Comparison of ENCODE assay signal across 1 mouse cellular context in genomic region chr8:70700555-70700922, GRCm38 (mm10).
A peak's percentile ranks its signal among the peaks of the same experiment; 100 is the strongest.
TF ChIP-seq lines count a peak whose summit lies in the region.

No protein-coding gene starts in this region.

TF ChIP-seq in CH12.LX, 34 proteins besides CTCF, POLR2A, EP300 and RAD21:
- TF ChIP-seq SMC3 (IDR thresholded peaks at IDR 0.05; ENCODE audit: low read depth, low read length) (peak; percentile 75), ZNF384 (IDR thresholded peaks at IDR 0.05; ENCODE audit: low read depth, low read length) (no peak), TCF12 (IDR thresholded peaks at IDR 0.05; ENCODE audit: low read depth, low read length) (peak; percentile 75), MAFK (IDR thresholded peaks at IDR 0.05; ENCODE audit: insufficient replicate concordance, low read length) (no peak), IRF4 (IDR thresholded peaks at IDR 0.05; ENCODE audit: low read depth, low read length) (peak; percentile 72; the same call in 1 of the 2 replicates), ZKSCAN1 (IDR thresholded peaks at IDR 0.05; ENCODE audit: borderline replicate concordance, low read depth, low read length) (no peak), JUND (conservative IDR thresholded peaks at IDR 0.05; ENCODE audit: low read depth, low read length) (no peak), ELF1 (IDR thresholded peaks at IDR 0.05; ENCODE audit: low read depth, low read length) (peak; percentile 56), GABPA (IDR thresholded peaks at IDR 0.05; ENCODE audit: insufficient replicate concordance, low read depth, low read length) (no peak), MAX (IDR thresholded peaks at IDR 0.05; ENCODE audit: low read length) (peak; percentile 76), BHLHE40 (IDR thresholded peaks at IDR 0.05; ENCODE audit: low read depth, low read length) (peak; percentile 74), MAZ (IDR thresholded peaks at IDR 0.05; ENCODE audit: low read depth, low read length) (peak; percentile 100), TBP (conservative IDR thresholded peaks at IDR 0.05; ENCODE audit: low read depth, low read length) (no peak), NRF1 (IDR thresholded peaks at IDR 0.05; ENCODE audit: low read depth, low read length) (peak; percentile 61), SIN3A (IDR thresholded peaks at IDR 0.05; ENCODE audit: low read length) (peak; percentile 78), MYC (IDR thresholded peaks at IDR 0.05; ENCODE audit: low read depth, low read length) (no peak), CHD2 (IDR thresholded peaks at IDR 0.05; ENCODE audit: low read length) (peak; percentile 94), ZMIZ1 (IDR thresholded peaks at IDR 0.05; ENCODE audit: low read depth, low read length) (no peak), PAX5 (IDR thresholded peaks at IDR 0.05; ENCODE audit: low read length) (no peak), NELFE (IDR thresholded peaks at IDR 0.05; ENCODE audit: low read depth, low read length) (peak; percentile 19; the same call in 1 of the 2 replicates), MEF2A (IDR thresholded peaks at IDR 0.05; ENCODE audit: borderline replicate concordance, low read depth, low read length) (peak; percentile 47; the same call in 1 of the 2 replicates), MXI1 (IDR thresholded peaks at IDR 0.05; ENCODE audit: low read depth, low read length) (peak; percentile 85), KAT2A (IDR thresholded peaks at IDR 0.05; ENCODE audit: insufficient replicate concordance, low read length) (no peak), ETS1 (conservative IDR thresholded peaks at IDR 0.05; ENCODE audit: low read depth, low read length) (peak; percentile 56; the same call in 1 of the 2 replicates), USF2 (conservative IDR thresholded peaks at IDR 0.05; ENCODE audit: low read depth, low read length) (no peak), POLR2AphosphoS2 (IDR thresholded peaks at IDR 0.05; ENCODE audit: low read depth, low read length) (no peak; the same call in 1 of the 2 replicates), UBTF (IDR thresholded peaks at IDR 0.05; ENCODE audit: low read depth, low read length) (no peak), ZC3H11A (IDR thresholded peaks at IDR 0.05; ENCODE audit: low read depth, low read length) (no peak), E2F4 (IDR thresholded peaks at IDR 0.05; ENCODE audit: insufficient replicate concordance, low read depth, low read length) (no peak), RCOR1 (conservative IDR thresholded peaks at IDR 0.05; ENCODE audit: low read depth, low read length) (no peak), CHD1 (IDR thresholded peaks at IDR 0.05; ENCODE audit: low read depth, low read length) (0 out of 2 replicates have a peak, but pooled peaks have one; percentile 19), USF1 (IDR thresholded peaks at IDR 0.05; ENCODE audit: low read depth, low read length) (no peak), JUN (IDR thresholded peaks at IDR 0.05; ENCODE audit: insufficient read depth, low read depth, low read length) (no peak), HCFC1 (IDR thresholded peaks at IDR 0.05; ENCODE audit: low read depth, low read length) (peak; percentile 49)
